Comparison of ENCODE assay signal across 26 mouse cellular contexts in genomic region chr3:142442161-142442560, GRCm38 (mm10). TPM values are rescaled to one million over a fixed set of nuclear protein-coding genes. Genes with fewer than 3 reads are reported as not detected.
DNase-seq lines count a peak whose midpoint lies in the region; ATAC-seq and TF ChIP-seq lines count a peak whose summit lies in the region.
"Had no signal": no experiment of that assay in that cellular context is flagged by ENCODE, and none has a peak within 500 bp of the region (broad histone marks: within the 10 kb centered on the region; RNA-seq: fewer than 3 reads in every experiment).

No protein-coding gene starts in this region.

- H3K36me3 ChIP-seq in heart, embryonic 11.5 days (ENCODE audit: control insufficient read depth, insufficient read depth, low read length) = no peaks in the 10 kb centered on the region
- no peaks in the 10 kb centered on the region for H3K36me3 ChIP-seq in heart, postnatal 0 days (replicated peaks; ENCODE audit: control insufficient read depth, insufficient read depth, low read length)
- H3K36me3 ChIP-seq in kidney, embryonic 16.5 days (ENCODE audit: insufficient read depth, low read length) = no peaks in the 10 kb centered on the region
- H3K36me3 ChIP-seq: embryonic facial prominence, embryonic 13.5 days; forebrain, embryonic 12.5 days; hindbrain, embryonic 12.5 days; liver, embryonic 13.5 days; midbrain, embryonic 12.5 days had no signal

- no peak overlapping the region for H3K4me3 ChIP-seq in heart, embryonic 11.5 days (ENCODE audit: low read depth, low read length)
- H3K4me3 ChIP-seq in heart, postnatal 0 days (ENCODE audit: low read depth, low read length) = no peak overlapping the region
- no peak overlapping the region for H3K4me3 ChIP-seq in layer of hippocampus, adult 2 months
- no peak overlapping the region for H3K4me3 ChIP-seq in kidney, embryonic 16.5 days (ENCODE audit: low read length)
- H3K4me3 ChIP-seq: embryonic facial prominence, embryonic 13.5 days; erythroblast, embryonic 14.5 days; forebrain, embryonic 12.5 days; hindbrain, embryonic 12.5 days; liver, embryonic 13.5 days; midbrain, embryonic 12.5 days had no signal

- H3K27ac ChIP-seq in heart, embryonic 11.5 days (ENCODE audit: low read depth, low read length) = peak overlapping the region; percentile 70
- H3K27ac ChIP-seq in heart, postnatal 0 days (ENCODE audit: low read depth) = peak overlapping the region; percentile 95
- no peak overlapping the region for H3K27ac ChIP-seq in layer of hippocampus, adult 2 months
- no peak overlapping the region for H3K27ac ChIP-seq in kidney, embryonic 16.5 days (ENCODE audit: low read length)
- H3K27ac ChIP-seq: embryonic facial prominence, embryonic 13.5 days; forebrain, embryonic 12.5 days; hindbrain, embryonic 12.5 days; liver, embryonic 13.5 days; midbrain, embryonic 12.5 days had no signal

- intact Hi-C loops in left cerebral cortex, postnatal 25 days (cut with DNase I) = loop anchor here (10.0 kb wide), 1 partner anchor 577 kb away; no protein-coding TSS in a partner anchor

- no peak for TF ChIP-seq CTCF in heart, postnatal 0 days (IDR thresholded peaks at IDR 0.05; ENCODE audit: low read depth)
- no peak for TF ChIP-seq CTCF in layer of hippocampus, adult 2 months (conservative IDR thresholded peaks at IDR 0.05)

- peak; percentile 92 for DNase-seq in heart, adult 11 months
- no peak for DNase-seq in heart, adult 8-10 months (ENCODE audit: low spot score)
- DNase-seq in heart, postnatal 0 days (ENCODE audit: low spot score) = peak; percentile 47
- no peak for DNase-seq in left cerebral cortex, postnatal 25 days (ENCODE audit: low spot score in 2 of 2)
- no peak for DNase-seq in layer of hippocampus, adult 2 months (ENCODE audit: low spot score in 2 of 2)
- DNase-seq: adrenal gland, adult 2 months; cerebellum, adult 2 months; cerebellum, postnatal 25 days; embryo, embryonic 11 days; kidney, postnatal 36 days; liver, embryonic 13.5 days; lung, adult 2 months; lung, postnatal 14 days; right cerebral cortex, postnatal 14 days; spleen, adult 18-20 months had no signal

- no peaks in the 10 kb centered on the region for H3K27me3 ChIP-seq in heart, embryonic 11.5 days (ENCODE audit: control insufficient read depth, insufficient read depth, low read length)
- no peaks in the 10 kb centered on the region for H3K27me3 ChIP-seq in heart, postnatal 0 days (ENCODE audit: control insufficient read depth, insufficient read depth, low read length)
- H3K27me3 ChIP-seq in kidney, embryonic 16.5 days (ENCODE audit: insufficient read depth, low read length) = no peaks in the 10 kb centered on the region
- H3K27me3 ChIP-seq: embryonic facial prominence, embryonic 13.5 days; forebrain, embryonic 12.5 days; hindbrain, embryonic 12.5 days; liver, embryonic 13.5 days; midbrain, embryonic 12.5 days; Patski had no signal

- H3K9ac ChIP-seq in heart, embryonic 11.5 days (ENCODE audit: low read depth, low read length) = no peak overlapping the region
- no peak overlapping the region for H3K9ac ChIP-seq in heart, postnatal 0 days (replicated peaks; ENCODE audit: low read depth, low read length)
- no peak overlapping the region for H3K9ac ChIP-seq in kidney, embryonic 16.5 days (replicated peaks; ENCODE audit: low read length)
- H3K9ac ChIP-seq: embryonic facial prominence, embryonic 13.5 days; forebrain, embryonic 12.5 days; hindbrain, embryonic 12.5 days; liver, embryonic 13.5 days; midbrain, embryonic 12.5 days had no signal

- no peaks in the 10 kb centered on the region for H3K9me3 ChIP-seq in heart, embryonic 11.5 days (replicated peaks; ENCODE audit: control insufficient read depth, low read length)
- H3K9me3 ChIP-seq in heart, postnatal 0 days (replicated peaks; ENCODE audit: control insufficient read depth, low read length) = no peaks in the 10 kb centered on the region
- no peaks in the 10 kb centered on the region for H3K9me3 ChIP-seq in kidney, embryonic 16.5 days (ENCODE audit: low read length)
- H3K9me3 ChIP-seq: embryonic facial prominence, embryonic 13.5 days; forebrain, embryonic 12.5 days; hindbrain, embryonic 12.5 days; liver, embryonic 13.5 days; midbrain, embryonic 12.5 days had no signal

- 51% methylated on average over 7 of the region's 7 CpGs for WGBS in heart, embryonic 11.5 days (ENCODE audit: insufficient replicate concordance)
- 25% methylated on average over 7 of the region's 7 CpGs for WGBS in heart, postnatal 0 days
- WGBS in kidney, embryonic 16.5 days = 59% methylated on average over 7 of the region's 7 CpGs

- H3K4me1 ChIP-seq in heart, embryonic 11.5 days (ENCODE audit: control insufficient read depth, insufficient read depth, low read length) = peaks cover 20% of the 10 kb centered on the region
- H3K4me1 ChIP-seq in heart, postnatal 0 days (ENCODE audit: control insufficient read depth, insufficient read depth) = peaks cover 35% of the 10 kb centered on the region
- peaks cover 43% of the 10 kb centered on the region for H3K4me1 ChIP-seq in kidney, embryonic 16.5 days (ENCODE audit: insufficient read depth, low read length)
- H3K4me1 ChIP-seq: hindbrain, embryonic 12.5 days had no signal

- H3K4me2 ChIP-seq in heart, embryonic 11.5 days = no peak overlapping the region
- no peak overlapping the region for H3K4me2 ChIP-seq in heart, postnatal 0 days (ENCODE audit: low read depth, low read length)
- no peak overlapping the region for H3K4me2 ChIP-seq in kidney, embryonic 16.5 days (replicated peaks; ENCODE audit: low read depth, low read length)
- H3K4me2 ChIP-seq: embryonic facial prominence, embryonic 13.5 days; forebrain, embryonic 12.5 days; hindbrain, embryonic 12.5 days; liver, embryonic 13.5 days; midbrain, embryonic 12.5 days had no signal

- no peak for TF ChIP-seq EP300 in heart, postnatal 0 days (IDR thresholded peaks at IDR 0.05; ENCODE audit: low read depth)

- no peak for ATAC-seq in heart, embryonic 11.5 days (replicated peaks; ENCODE audit: insufficient number of reproducible peaks, low FRiP score, low TSS enrichment)
- no peak for ATAC-seq in heart, postnatal 0 days (ENCODE audit: insufficient read depth, low read depth)
- no peak for ATAC-seq in kidney, embryonic 16.5 days (ENCODE audit: low FRiP score, low TSS enrichment)
- ATAC-seq: intestine, postnatal 0 days; Patski had no signal

RNA-seq across cellular contexts. Expression of gene Pdlim5, which starts 46.7 kb away (rescaled TPM):
- 100 to 1,000 TPM; 698 to 745 (median 734) TPM for total RNA-seq in heart, adult 8-10 months (2022)
- polyA plus RNA-seq in heart, embryonic 11.5 days (2014; fragmentation: Nextera tagmentation; extraction: Ambion mirVana) = 240 and 257 TPM in 2 replicates
- 512 and 650 TPM in 2 replicates for total RNA-seq in heart, postnatal 0 days (2014; rRNA removed; ENCODE audit: low replicate concordance)
- 336 and 367 TPM in 2 replicates for polyA plus RNA-seq in heart, postnatal 0 days (2015; fragmentation: Nextera tagmentation; extraction: Ambion mirVana)
- 10 to 100 TPM; 18.9 to 19.1 TPM for total RNA-seq in left cerebral cortex, postnatal 25 days (2021)
- 10 to 100 TPM; 22.9 to 31.3 TPM for total RNA-seq in layer of hippocampus, adult 2 months (2021)
- 47.9 and 50.7 TPM in 2 replicates for polyA plus RNA-seq in kidney, embryonic 16.5 days (2015; fragmentation: Nextera tagmentation; extraction: Ambion mirVana)

RNA-seq across cellular contexts. Expression of gene Gbp5, which starts 51.6 kb away (rescaled TPM):
- total RNA-seq in heart, adult 8-10 months (2022) = 1 to 10 TPM; 6.6 to 8.4 (median 7.6) TPM
- not detected in 2 replicates for polyA plus RNA-seq in heart, embryonic 11.5 days (2014; fragmentation: Nextera tagmentation; extraction: Ambion mirVana)
- 1.6 and 4.4 TPM in 2 replicates for total RNA-seq in heart, postnatal 0 days (2014; rRNA removed; ENCODE audit: low replicate concordance)
- 0.33 and 0.44 TPM in 2 replicates for polyA plus RNA-seq in heart, postnatal 0 days (2015; fragmentation: Nextera tagmentation; extraction: Ambion mirVana)
- 1 to 10 TPM; 1.7 to 2.1 TPM for total RNA-seq in left cerebral cortex, postnatal 25 days (2021)
- 1 to 10 TPM; 1.5 to 1.8 TPM for total RNA-seq in layer of hippocampus, adult 2 months (2021)
- 0.05 TPM in 1 of 2 replicates, not detected in the other for polyA plus RNA-seq in kidney, embryonic 16.5 days (2015; fragmentation: Nextera tagmentation; extraction: Ambion mirVana)
- total RNA-seq: ES-E14 had no signal
- polyA plus RNA-seq: erythroblast, embryonic 14.5 days; kidney, embryonic 14.5 days; midbrain, embryonic 12.5 days had no signal

Comparison
In these comparisons a context has a peak if more than half of its experiments do, and no peak if none do; other contexts are left out.
1. DNase-seq: peak in heart, adult 11 months (single experiment) and heart, postnatal 0 days (single experiment); none in heart, adult 8-10 months (single experiment), left cerebral cortex, postnatal 25 days (0 of 2) and layer of hippocampus, adult 2 months (0 of 2).
2. H3K27ac ChIP-seq: peak in heart, embryonic 11.5 days (single experiment) and heart, postnatal 0 days (single experiment); none in layer of hippocampus, adult 2 months (single experiment) and kidney, embryonic 16.5 days (single experiment).
3. RNA of gene Pdlim5, which starts 46.7 kb away (total RNA-seq): 698 to 745 TPM in heart, adult 8-10 months and 512 to 650 TPM in heart, postnatal 0 days; 22.9 to 31.3 TPM in layer of hippocampus, adult 2 months and 18.9 to 19.1 TPM in left cerebral cortex, postnatal 25 days; every median in the first group is over 10 times any median in the second.